Mouse (Mus musculus) urinary bladder, adult 2 months (tissue): ENCODE results near the gene Pnma1. TPM values are rescaled to one million over a fixed set of nuclear protein-coding genes. Genes with fewer than 3 reads are reported as not detected.

Source experiments
- DNase-seq: peaks from one replicate; pipeline ENCODE4 v3.0.0; 2022; ENCODE audit warnings: low spot score
- polyA plus RNA-seq: library from polyadenylated mRNA; depleted of rRNA; stranded (reverse); fragments of >200 nt; gene quantifications from 2 replicates; pipeline ENCODE4 v1.2.3, GENCODE M21; 2012; rRNA removed

The Pnma1 gene
- polyA plus RNA-seq, 1 experiment: 0.19 TPM

- no peak for DNase-seq
Measured at GRCm38 (mm10) chr12:84107692-84108091, 40.6 kb downstream of the Pnma1 start.

DNA sequence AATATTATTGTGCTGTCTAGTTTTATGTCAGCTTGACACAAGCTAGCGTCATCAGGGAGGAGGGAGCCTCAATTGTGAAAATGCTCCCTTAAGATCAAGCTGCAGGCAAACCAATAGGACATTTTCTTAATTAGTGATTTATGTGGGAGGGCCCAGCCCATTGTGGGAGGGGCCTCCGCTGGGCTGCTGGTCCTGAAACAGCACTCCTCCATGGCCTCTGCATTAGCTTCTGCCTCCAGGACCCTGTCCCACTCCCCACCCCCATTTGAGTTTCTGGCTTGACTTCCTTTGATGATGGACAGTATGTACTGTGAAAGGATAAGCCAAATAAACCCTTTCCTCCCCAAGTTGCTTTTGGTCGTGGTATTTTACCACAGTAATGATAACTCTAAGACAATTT is 41.3 kb downstream of the Pnma1 start:
- no peak for DNase-seq

DNA sequence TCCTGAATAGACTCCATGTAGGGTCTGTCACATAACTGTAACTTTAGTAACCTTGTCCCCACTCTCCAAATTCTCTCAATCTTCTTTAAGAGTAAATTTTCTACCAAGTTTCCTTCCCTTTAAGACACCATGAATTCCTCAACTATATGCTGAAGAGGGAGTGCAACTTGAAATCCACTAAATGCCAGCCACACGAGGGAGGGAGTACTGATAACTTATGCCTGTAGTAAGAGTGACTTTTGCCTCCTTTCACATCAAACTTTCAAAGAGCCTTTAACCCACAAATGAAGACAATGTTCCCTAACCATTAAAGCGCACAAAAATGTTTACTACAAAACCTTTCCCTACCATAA is 46.8 kb downstream of the Pnma1 start:
- no peak for DNase-seq

DNA sequence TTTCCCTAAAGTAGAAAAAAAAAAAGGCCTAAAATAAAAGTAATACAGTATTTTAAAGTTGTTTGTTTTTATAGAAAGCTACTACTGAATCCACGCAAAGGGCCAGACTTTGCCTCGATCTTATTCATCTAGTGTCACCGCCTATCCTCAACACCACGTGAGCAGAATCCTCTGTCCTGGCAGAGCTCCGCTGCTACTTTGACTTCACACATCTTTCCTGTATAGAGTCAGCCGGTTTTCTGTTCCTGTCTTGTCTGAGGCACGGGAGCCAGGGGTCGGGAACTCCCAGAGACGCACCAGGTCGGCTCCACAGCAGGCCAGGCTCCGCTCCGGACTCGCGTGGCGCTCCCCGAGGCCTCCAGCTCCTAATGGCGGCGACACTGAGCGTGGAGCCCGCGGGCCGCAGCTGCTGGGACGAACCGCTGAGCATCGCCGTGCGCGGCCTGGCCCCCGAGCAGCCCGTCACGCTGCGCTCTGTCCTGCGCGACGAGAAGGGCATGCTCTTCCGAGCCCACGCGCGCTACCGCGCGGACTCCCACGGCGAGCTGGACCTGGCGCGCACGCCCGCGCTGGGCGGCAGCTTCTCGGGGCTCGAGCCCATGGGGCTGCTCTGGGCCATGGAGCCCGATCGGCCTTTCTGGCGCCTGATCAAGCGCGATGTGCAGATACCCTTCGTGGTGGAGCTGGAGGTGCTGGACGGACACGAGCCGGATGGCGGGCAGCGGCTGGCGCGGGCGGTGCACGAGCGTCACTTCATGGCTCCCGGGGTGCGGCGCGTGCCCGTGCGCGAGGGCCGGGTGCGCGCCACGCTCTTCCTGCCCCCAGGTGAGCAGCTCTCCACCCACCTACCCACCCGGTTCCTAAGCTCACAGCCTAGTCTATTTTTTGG is 47.4 kb downstream of the Pnma1 start, which contains the start of gene Acot6:
Gene Acot6 (plus strand): TSS at position 51 of the 889 bp plus-strand sequence.
- DNase-seq: peak; percentile 40

DNA sequence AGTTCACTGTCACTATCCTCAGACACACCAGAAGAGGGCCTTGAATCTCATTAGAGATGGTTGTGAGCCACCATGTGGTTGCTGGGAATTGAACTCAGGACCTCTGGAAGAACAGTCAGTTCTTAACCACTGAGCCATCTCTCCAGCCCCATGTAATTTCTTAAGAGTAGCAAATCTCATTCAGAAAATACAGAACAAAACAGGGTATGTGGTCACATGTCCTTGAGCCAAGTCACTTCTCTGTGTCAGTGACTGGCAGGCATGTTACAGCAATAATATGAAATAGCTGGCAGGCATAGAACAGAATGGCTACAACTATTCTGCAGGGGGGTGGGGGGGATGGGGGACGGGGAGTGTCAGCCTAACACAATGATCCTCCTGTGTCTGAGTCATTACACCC is 48.2 kb downstream of the Pnma1 start:
- no peak for DNase-seq

DNA sequence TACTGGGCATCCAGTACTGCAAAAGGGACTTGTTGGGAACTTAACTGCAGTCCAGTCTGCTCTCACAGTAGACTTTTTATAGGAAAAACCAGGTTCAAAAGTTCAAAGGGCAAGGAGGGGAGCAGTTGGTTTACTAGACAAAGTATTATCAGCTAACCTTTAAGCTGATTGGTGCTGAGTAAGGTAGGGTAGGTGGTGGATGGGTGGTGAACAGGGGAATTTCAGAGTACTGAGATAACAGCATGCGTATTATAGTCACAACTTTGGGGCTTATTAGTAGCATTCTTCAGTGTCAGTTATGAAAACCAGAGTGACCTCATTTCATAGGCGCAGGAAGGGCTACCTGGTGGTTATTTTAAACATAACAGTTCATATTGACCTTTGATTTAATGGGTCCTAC is 48.7 kb downstream of the Pnma1 start:
- no peak for DNase-seq

Other genes with a start within 250 kb of the Pnma1 start
- gene Numb, start 226.6 kb downstream of the Pnma1 start, polyA plus RNA-seq: 50.7 and 59.7 TPM in 2 replicates
- gene Riox1, start 197.9 kb downstream of the Pnma1 start, polyA plus RNA-seq: 8.6 and 9.2 TPM in 2 replicates
- gene Heatr4, start 163.6 kb downstream of the Pnma1 start, polyA plus RNA-seq: not detected in 2 replicates
- 13.2 and 13.8 TPM in 2 replicates for gene Acot2, start 160.6 kb downstream of the Pnma1 start, polyA plus RNA-seq
- gene Acot1, start 139.0 kb downstream of the Pnma1 start, polyA plus RNA-seq: 32.9 and 36.7 TPM in 2 replicates
- gene Acot4, start 110.1 kb downstream of the Pnma1 start, polyA plus RNA-seq: 0.72 and 0.74 TPM in 2 replicates
- gene Gm49366, start 109.6 kb downstream of the Pnma1 start, polyA plus RNA-seq: not detected in 2 replicates
- gene Acot3, start 96.3 kb downstream of the Pnma1 start, polyA plus RNA-seq: not detected in 2 replicates
- gene Acot5, start 79.2 kb downstream of the Pnma1 start, polyA plus RNA-seq: 0.06 and 0.15 TPM in 2 replicates
- 5.2 and 5.6 TPM in 2 replicates for gene Acot6, start 47.8 kb downstream of the Pnma1 start, polyA plus RNA-seq
- 7.7 and 10.0 TPM in 2 replicates for gene Dnal1, start 34.1 kb downstream of the Pnma1 start, polyA plus RNA-seq
- 11.9 and 16.0 TPM in 2 replicates for gene Elmsan1, start 70.4 kb upstream of the Pnma1 start, polyA plus RNA-seq
- gene Ptgr2, start 136.7 kb upstream of the Pnma1 start, polyA plus RNA-seq: 33.6 and 38.6 TPM in 2 replicates
- 35.1 and 40.5 TPM in 2 replicates for gene Zfp410, start 168.4 kb upstream of the Pnma1 start, polyA plus RNA-seq
- gene Coq6, start 213.2 kb upstream of the Pnma1 start, polyA plus RNA-seq: 27.1 and 32.3 TPM in 2 replicates
- 4.2 and 4.4 TPM in 2 replicates for gene Fam161b, start 213.3 kb upstream of the Pnma1 start, polyA plus RNA-seq